Mouse (Mus musculus): ENCODE measurements around the gene Crebbp. TPM values are rescaled to one million over a fixed set of nuclear protein-coding genes. Genes with fewer than 3 reads are reported as not detected.
A peak's percentile ranks its signal among the peaks of the same experiment; 100 is the strongest.
"Not testable (repeated sequence)": the region's sequence is repeated elsewhere in the genome, so short reads cannot be mapped to it uniquely, and the experiment has no call there.

The Crebbp gene
- total RNA-seq, 2 experiments from 2014 or later = 79.7 to 80.6 TPM

DNA sequence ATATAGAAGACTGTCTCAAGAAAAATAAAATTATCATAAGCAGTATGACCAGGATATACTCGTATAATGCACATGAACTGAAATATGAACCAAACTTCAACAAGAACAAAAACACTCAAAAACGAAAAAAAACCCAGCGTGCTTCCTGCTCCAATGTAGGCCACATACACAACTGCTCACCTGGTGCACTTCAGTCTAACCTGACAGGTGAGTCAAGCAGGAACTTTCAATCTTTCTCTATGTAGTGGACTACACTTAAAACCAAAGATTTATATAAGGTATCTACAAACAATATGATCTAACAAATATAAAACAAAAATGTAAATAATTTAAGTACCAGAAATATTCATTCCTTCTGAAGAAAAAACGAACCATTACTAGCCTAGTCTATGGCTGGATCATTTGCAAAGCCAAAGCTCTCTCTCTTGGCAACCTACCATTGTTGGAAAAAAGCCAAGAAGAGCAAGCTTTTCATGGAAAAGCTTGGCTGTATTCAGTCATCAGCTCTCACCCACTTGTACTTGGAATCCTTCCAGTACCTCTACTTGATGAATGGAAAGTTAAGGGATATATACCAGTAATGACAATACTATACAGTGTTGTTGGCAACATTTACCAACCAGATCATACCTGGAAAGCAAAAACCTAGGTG, 53.4 kb downstream of the Crebbp start:
- DNase-seq (ENCODE audit: low spot score in 2 of 2) = peak; percentile 27 to 51

DNA sequence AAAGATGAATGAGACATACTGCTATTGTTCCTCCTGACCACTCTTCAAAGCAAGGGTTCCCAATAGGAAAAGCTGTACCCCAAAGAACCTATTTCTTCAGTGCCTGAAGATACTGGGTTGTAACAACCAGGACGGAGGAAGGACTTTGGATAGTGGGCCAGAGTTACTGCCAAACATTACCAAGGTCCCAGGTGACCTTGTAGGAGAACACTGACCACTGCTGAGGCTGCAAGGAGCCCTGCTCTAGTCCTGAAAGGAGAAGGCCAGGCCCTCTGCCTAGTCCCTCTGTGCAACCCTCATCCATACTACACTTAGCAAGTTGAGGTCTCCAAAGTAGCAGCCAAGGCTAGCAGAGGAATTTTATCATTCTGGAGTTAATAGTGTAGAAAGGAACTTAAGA, 60.7 kb downstream of the Crebbp start:
- DNase-seq (ENCODE audit: low spot score in 2 of 2) = no peak

DNA sequence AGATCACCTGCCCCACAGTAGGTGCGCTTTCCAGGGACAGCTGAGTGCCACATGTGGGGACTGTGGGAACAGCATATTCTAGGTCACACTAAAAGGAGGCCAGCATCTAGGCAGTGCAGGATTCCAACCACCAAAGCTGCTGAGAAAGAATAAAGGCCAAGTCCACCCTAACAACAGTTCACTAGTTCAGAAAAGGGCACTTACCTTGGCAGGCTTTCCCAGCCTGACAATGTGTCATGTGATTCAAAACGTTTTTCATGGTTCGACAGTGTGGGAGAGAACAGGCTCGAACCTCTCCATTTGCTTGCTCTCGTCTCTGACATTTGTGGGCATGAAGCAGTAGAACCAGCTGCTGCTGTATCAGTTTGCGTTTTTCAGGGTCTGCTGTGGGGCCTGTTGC, 75.3 kb downstream of the Crebbp start:
- no peak for DNase-seq (ENCODE audit: low spot score in 2 of 2)

DNA sequence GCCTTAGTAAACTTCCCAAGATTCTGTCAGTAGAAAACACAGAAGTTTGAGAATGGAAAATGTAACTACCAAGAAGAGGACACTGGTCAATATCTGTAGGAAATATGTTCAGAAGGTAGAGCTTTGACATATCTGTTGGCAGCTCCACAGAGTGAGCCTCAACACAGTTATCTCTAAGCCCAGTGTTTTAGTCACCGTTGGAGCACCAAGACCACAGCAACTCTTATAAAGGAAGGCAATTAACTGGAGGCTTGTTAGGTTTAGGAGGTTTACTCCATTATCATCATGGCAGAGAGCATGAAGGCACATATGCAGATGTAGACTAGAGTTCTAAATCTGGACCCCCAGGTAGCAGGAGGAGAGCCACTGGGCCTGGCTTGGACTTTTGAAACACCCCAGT, 80.0 kb downstream of the Crebbp start:
- DNase-seq (ENCODE audit: low spot score in 2 of 2) = no peak

DNA sequence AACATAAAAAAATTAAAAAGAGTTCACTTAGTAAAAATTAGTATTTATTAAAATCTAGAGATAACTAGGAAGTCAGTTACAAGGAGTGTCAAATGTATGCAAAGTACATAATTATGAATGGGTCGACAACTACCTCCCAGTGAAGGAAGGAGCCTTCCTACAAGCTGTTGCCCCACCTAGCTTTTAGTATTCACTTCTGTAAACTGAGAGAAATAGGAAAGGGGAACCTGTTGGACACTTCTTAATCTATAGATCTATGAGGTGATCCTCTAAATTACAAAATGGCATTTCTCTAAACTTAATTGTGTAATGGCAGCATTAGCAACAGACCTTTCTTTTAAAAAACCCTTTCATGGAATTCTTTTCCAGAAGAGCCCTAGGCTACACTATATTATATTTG, 84.9 kb downstream of the Crebbp start:
- DNase-seq (ENCODE audit: low spot score in 2 of 2) = no peak

DNA sequence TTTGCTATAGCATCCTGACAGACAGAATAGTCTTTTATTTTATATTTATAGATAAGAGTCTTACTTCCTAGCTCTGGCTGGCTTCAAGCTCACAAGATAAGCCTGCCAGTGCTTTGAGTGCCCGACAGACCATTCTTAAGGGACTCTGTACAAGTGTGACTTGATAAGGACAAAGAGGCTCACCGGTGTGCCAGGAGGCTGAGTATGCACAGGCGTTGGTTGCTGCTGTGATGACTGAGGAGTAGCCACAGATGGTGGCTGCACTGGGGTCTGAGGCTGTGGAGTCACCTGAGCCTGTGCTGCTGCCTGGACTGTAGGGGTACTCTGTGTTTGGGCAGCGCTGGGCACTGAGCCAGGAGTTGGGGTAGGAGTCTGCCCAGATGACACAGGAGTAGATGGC, 96.7 kb downstream of the Crebbp start:
- no peak for DNase-seq (ENCODE audit: low spot score in 2 of 2)

DNA sequence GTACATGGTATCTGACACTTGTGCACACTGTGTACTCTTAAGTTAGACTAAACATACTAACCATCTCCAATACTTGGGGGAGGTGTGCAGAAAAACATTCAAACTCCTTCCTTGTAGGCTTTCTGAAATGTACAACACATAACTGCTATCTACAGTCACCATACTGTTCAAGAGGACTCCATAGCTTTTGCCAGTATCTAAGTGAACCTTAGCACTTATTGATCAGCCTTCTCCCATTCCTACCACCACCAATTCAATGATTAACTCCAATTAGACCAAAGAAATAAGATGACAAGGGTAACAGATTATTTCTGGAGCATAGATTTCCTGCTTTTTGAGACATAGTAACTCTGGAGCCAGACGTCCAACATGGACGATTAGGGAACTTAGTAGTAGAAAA, 113.4 kb downstream of the Crebbp start:
- DNase-seq (ENCODE audit: low spot score in 2 of 2) = no peak

DNA sequence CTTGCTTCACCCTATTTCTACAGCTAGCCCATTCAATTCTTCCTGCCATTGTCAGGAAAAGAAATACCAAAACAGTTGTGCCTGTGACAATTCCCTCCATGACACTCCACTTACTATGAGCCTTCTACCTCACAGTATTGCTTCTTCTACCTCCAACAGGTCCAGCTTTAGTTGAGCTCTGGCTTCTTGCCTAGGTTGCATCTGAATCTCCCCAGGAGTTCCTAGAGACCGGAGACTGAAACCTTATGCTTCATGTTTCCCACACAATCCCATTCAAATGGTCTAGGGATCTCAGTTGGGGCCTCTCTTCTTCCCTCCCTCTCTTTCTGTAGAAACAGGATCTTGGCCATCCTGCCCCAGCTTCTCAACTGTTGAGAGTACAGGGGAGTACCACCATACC, 116.3 kb downstream of the Crebbp start:
- no peak for DNase-seq (ENCODE audit: low spot score in 2 of 2)

DNA sequence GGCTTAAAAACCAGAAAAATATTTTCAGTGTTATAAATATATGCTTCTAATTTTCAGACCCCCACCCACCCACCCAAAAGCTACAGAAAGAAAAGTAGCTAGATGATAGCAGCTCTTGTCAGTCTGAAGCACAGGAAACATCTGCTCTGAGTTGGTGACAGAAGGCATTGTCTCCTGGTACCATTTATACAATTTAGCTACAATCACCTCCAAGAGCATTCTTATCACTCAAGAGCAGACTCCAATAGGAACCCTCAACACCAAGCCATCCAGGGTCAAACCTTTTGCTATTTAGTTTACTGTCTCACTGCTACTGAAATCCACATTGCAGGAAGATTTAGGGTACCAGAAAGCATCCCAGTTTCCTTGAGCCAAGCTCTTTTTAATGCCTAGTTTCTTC, 116.9 kb downstream of the Crebbp start:
- no peak for DNase-seq (ENCODE audit: low spot score in 2 of 2)

DNA sequence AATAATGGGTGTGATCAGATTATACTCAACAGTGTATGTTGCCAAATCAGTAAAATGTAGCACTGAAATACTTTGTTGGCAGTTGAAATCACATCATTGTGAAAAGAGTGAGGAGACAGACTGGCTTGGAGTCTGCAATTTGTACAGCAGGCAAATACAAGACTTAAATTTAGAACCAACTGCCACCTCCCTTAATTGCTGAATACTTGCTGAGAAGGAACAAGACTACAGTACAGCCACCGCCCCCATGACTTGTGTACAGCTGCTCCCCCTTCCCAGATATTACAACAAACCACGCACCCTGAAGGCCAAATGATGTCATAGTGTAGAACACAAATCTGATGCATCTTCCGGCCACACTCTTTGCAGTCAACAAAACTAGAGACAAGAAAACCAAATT, 117.7 kb downstream of the Crebbp start:
- DNase-seq (ENCODE audit: low spot score in 2 of 2) = no peak

DNA sequence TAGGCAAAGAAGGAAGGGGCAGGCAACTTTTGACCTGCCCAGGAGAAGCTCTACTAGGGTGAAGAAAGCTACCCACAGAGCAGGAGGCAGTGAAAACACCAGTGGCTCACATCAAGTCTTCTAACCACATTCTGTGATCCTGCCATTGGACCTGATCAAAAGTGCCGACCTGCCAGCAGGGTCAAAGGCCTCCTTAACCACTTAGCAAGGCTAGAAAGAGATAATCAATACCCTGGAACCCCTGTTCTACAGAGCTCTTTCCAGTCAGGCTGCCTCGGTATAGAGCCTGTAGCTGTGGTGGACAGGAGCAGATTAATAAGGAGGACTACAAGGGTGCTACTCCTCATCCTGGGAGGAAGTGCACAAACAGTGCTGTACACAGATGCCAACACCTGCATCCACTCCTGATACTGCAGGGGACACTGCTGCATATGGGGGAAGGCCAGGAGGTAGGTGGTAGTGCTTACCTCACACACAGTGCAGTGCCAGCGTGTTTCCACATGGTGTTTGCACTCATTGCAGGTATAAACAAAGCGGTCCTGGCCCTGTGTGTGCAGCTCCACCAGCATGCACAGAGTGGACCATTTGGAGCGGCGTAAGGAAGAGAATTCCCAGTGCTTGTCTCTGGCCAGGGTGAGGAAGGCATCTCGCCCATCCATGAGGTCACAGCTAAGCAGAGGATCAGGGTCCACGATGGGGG, 126.4 kb downstream of the Crebbp start:
- DNase-seq (ENCODE audit: low spot score in 2 of 2) = no peak

DNA sequence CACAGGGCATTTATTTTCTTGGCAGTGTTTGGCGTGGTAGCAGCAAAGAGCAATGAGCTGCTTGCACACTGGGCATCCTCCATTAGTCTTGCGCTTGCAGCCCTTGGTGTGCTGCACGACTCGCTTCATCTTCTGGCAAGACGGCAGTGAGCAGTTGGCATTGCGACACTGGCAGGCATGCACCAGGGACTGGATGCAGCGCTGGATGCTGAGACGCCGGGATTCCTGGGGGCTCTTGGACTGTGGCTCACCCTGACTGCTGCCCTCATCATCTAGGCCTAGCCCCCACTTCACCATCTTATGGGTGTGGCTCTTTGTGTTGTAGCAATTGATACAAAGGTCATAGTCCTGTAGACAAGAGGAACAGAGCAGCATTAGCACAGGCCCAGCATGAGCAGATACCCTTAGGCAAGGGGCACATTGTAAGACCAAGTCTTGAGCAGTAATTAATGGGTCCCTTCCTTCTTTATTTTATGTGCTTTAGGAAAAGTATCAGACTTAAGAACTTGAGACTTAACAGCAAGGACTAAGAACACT, 127.9 kb downstream of the Crebbp start:
- DNase-seq (ENCODE audit: low spot score in 2 of 2) = no peak

DNA sequence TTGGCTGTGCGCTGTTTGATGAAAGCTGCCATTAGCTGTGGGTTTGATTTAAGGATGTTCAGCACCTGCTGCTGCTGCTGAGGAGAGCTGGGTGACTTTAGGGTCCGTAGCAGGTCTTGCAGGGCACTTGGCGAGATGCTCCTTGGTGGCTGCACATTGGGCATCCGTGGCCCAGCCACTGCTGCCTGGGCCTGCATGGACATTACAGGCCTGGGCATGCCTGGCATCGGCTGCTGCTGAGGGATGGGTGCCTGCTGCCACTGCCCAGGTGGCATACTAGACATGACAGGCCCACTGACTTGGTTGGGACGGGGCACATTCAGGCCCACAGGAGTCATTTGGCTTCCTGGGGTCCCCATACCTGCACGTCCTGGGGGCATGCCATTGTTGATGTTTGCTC, 128.7 kb downstream of the Crebbp start:
- no peak for DNase-seq (ENCODE audit: low spot score in 2 of 2)

DNA sequence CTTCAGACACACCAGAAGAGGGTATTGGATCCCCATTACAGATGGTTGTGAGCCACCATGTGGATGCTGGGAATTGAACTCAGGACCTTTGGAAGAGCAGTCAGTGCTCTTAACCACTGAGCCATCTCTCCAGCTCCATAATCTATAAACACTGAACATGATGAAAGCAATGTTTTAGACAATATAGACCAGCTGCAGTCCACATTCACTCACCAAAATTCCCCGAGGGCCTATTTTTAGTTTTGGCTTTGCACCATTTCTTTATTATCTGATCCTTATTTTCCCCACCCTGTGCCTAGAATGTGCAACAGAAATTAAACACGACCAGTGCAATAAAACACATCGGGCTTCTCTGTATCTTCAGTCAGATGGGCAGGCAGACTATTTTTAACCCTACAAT, 133.4 kb downstream of the Crebbp start:
- not testable (repeated sequence) for DNase-seq (ENCODE audit: low spot score in 2 of 2)

DNA sequence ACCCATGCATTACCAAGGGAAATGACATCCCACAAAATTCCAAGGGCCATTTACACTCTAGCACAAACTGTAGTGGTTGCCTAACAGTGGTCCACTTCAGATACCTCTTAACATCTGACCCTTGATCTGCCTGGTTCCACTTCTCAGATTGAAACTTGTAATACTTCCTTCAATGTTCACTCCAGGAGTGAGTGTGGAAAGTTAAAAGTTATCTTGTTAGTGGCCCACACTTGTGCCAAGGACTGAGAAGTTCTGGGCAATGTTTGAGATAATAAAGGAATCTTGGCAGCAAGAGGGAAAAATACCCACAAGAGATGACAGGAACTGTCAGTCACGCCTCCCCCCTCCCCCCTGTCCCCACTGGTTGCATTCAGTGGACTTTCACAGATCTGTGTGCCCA, 134.1 kb downstream of the Crebbp start:
- no peak for DNase-seq (ENCODE audit: low spot score in 2 of 2)

DNA sequence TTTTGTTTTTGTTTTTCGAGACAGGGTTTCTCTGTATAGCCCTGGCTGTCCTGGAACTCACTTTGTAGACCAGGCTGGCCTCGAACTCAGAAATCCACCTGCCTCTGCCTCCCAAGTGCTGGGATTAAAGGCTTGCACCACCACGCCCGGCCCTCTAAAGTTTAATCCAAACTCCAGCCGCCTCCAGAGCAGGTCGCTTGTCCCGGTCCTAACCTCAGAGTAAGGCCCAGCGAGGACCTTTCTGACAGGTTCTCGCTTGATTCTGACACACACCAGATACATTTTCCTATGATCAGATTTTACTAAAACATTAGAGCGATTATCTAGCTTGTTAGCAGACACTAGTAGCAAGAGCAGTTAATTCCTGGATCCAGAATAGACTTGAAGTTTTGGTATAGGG, 135.5 kb downstream of the Crebbp start:
- not testable (repeated sequence) for DNase-seq (ENCODE audit: low spot score in 2 of 2)

DNA sequence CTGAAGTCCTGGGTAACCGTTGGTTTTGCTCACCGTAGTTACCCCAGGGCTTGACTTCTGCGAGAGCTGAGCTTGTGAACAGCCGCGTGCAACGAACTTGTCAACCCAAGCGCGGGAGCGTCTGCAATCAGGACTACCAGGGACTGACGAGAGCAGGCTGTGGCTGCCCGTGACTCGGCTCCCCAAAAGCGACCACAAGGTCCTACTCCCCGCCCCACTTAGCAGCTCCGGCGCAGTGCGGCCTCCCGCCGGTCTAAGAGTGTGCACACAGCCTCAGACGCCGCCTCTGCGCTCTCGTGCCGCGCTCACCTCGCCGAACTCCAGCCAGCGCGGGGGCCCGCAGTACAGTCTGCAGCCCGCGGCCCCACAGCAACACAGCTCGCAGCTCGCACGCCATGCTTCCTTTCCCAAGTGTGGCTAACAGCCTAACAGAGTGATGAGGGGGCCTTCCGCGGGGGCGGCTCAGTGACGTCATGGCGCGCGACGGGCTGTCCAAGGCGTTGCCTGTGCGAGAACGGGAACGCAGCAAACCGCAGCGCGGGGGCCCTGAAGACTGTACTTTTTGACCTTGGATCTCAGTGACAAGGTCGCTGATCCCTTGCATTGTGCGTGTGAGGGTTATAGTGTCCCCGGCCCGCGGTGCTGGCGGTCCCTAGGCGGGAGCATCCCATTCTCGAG, 136.3 kb downstream of the Crebbp start, which contains the start of gene Trap1:
Gene Trap1 (minus strand): TSS at position 444 of the 678 bp plus-strand sequence.
- peak; percentile 93 to 97 for DNase-seq (ENCODE audit: low spot score in 2 of 2)

DNA sequence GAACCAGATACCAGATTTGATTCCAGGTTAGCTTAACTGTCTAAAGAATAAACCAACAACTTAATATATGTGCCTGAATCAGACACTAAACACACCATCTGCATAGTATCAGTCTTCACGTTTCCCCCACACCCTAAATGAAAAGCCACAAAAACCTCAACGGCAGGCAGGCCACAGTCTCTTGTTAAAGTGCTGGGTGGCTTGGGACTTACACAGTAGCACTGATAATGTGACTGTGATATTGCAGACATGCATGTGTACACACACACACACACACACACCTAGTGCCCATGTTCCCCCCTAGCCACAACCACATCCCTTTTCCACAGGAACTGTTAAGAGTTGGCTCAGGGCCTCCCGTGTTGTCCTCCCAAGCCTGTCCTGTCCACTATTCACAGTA, 139.0 kb downstream of the Crebbp start:
- no peak for DNase-seq (ENCODE audit: low spot score in 2 of 2)

DNA sequence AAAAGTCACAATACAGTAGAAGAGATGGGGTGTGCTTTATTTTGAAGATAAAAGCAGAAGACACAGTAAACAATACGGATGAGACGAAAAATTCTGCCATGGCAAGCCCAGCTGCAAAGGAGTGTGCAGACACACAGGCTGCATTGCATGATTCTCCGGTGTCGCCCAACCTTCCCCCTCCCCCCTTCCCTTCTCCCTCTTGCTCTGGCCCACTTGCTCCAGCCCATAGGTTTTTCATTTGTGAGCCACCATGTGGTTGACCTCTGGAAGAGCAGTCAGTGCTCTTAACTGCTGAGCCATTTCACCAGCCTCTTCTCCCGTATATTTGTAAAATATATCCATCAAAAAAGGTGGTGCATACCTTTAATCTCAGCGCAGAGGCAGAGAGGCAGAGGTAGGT, 139.5 kb downstream of the Crebbp start:
- DNase-seq (ENCODE audit: low spot score in 2 of 2) = no peak

DNA sequence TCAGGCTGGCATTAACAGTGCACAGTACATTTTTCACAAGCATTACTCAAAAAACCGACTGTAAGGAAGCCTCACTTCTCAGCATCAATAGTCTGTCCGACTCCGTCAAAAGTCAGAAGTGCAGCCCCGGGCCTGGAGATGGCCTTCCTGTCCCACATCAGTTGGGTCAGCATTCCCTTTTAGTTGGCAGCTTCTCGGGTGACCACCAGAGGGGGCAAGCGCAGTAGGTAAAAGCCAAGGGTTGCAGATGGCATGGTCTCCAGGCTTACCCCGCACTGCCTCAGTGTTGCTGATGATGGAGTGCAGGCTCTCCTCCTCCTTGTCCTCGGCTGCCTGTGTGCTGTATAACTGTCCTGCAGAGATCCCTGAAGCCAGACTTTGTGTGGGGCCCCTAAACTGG, 145.2 kb downstream of the Crebbp start:
- DNase-seq (ENCODE audit: low spot score in 2 of 2) = peak; percentile 26 to 35

DNA sequence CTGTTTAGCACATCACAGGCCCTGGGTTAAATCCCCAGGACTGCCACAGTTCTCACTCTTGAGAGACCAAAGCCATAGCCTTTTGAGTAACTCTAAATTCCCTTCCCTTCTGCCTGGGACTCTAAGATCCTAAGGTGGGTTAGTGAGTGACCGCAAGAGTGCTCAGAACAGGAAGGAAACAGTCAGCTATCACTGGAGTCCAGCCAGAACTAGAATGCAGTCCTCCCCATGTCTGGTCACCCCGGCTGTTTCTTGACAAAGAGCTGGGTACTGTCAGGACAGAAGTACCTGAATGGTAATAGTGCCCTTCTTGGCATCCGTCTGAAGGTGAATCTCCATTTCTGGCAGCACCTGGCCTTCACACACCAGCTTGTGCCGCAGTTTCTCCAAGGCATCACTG, 148.9 kb downstream of the Crebbp start:
- no peak for DNase-seq (ENCODE audit: low spot score in 2 of 2)

DNA sequence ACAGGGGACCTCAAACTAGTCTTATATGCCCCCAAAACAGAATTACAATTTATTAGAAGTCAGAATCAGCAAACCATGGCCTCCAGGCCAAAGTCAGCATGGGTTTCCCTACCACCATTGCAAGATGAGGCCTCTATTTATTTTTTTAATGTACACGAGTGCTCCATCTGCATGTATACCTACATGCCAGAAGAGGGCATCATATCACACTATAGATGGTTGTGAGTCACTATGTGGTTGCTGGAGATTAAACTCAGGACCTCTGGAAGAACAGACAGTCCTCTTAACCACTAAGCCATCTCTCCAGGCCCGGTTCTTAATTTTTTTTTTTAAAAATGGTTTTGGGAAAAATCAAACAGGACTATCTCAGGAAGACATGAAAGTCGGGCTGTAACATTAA, 160.0 kb downstream of the Crebbp start:
- no peak for DNase-seq (ENCODE audit: low spot score in 2 of 2)

Measured in left cerebral cortex, adult 18-20 months (tissue).